8 mouse cellular contexts compared by ENCODE assay signal in genomic region chrX:103447539-103448169, GRCm38 (mm10). TPM values are rescaled to one million over a fixed set of nuclear protein-coding genes. Genes with fewer than 3 reads are reported as not detected.
DNase-seq lines count a peak whose midpoint lies in the region; ATAC-seq lines count a peak whose summit lies in the region.

No protein-coding gene starts in this region.

- no peak overlapping the region for H3K27ac ChIP-seq in hindbrain, embryonic 16.5 days (ENCODE audit: low read depth, low read length)
- no peak overlapping the region for H3K27ac ChIP-seq in limb, embryonic 13.5 days
- H3K27ac ChIP-seq in midbrain, embryonic 11.5 days (ENCODE audit: low read depth, low read length), result no peak overlapping the region
- no peak overlapping the region for H3K27ac ChIP-seq in stomach, embryonic 15.5 days

- peaks cover 14% of the 10 kb centered on the region for H3K27me3 ChIP-seq in hindbrain, embryonic 16.5 days (replicated peaks; ENCODE audit: control insufficient read depth, insufficient read depth, low read length)
- H3K27me3 ChIP-seq in limb, embryonic 13.5 days, result peaks cover 33% of the 10 kb centered on the region
- H3K27me3 ChIP-seq in midbrain, embryonic 11.5 days (ENCODE audit: control insufficient read depth, insufficient read depth, low read length), result peaks cover 29% of the 10 kb centered on the region
- H3K27me3 ChIP-seq in stomach, embryonic 15.5 days (replicated peaks), result peaks cover 9% of the 10 kb centered on the region; the same call in 1 of the 2 replicates

- peak overlapping the region; percentile 44; the same call in 1 of the 2 replicates for H3K9ac ChIP-seq in hindbrain, embryonic 16.5 days (ENCODE audit: low read depth, low read length)
- H3K9ac ChIP-seq in limb, embryonic 13.5 days, result peak overlapping the region; percentile 51
- peak overlapping the region; percentile 30 for H3K9ac ChIP-seq in midbrain, embryonic 11.5 days (ENCODE audit: low read length)
- H3K9ac ChIP-seq in stomach, embryonic 15.5 days, result no peak overlapping the region

- H3K4me1 ChIP-seq in hindbrain, embryonic 16.5 days (ENCODE audit: control insufficient read depth, insufficient read depth, low read depth, low read length), result no peaks in the 10 kb centered on the region
- no peaks in the 10 kb centered on the region for H3K4me1 ChIP-seq in limb, embryonic 13.5 days
- no peaks in the 10 kb centered on the region for H3K4me1 ChIP-seq in midbrain, embryonic 11.5 days (ENCODE audit: control insufficient read depth, insufficient read depth, low read length)
- H3K4me1 ChIP-seq in stomach, embryonic 15.5 days, result no peaks in the 10 kb centered on the region

- peak overlapping the region; percentile 42 for H3K4me3 ChIP-seq in hindbrain, embryonic 16.5 days (ENCODE audit: low read length)
- H3K4me3 ChIP-seq in limb, embryonic 13.5 days, result peak overlapping the region; percentile 45
- peak overlapping the region; percentile 28 for H3K4me3 ChIP-seq in midbrain, embryonic 11.5 days (ENCODE audit: low read depth, low read length)
- H3K4me3 ChIP-seq in stomach, embryonic 15.5 days (replicated peaks), result peak overlapping the region; percentile 36

- DNase-seq in Muller cell, postnatal 12 days (ENCODE audit: inconsistent ontology term), result peak; percentile 17
- DNase-seq in c-Kit-positive CD71-positive TER-119-negative erythroid progenitor cells, embryonic 14.5 days (ENCODE audit: low read depth), result peak; percentile 36
- peak; percentile 91 for DNase-seq in midbrain, embryonic 11.5 days (ENCODE audit: low spot score, missing footprints)
- DNase-seq in gastrocnemius, postnatal 25 days, result no peak

- ATAC-seq in erythroid progenitor cell, adult 5-6 weeks (replicated peaks; ENCODE audit: low FRiP score, poor library complexity, severe bottlenecking), result peak; percentile 72
- peak; percentile 68 for ATAC-seq in hindbrain, embryonic 16.5 days
- ATAC-seq in limb, embryonic 13.5 days (ENCODE audit: low FRiP score, low read depth), result peak; percentile 19; the same call in 1 of the 2 replicates
- no peak for ATAC-seq in midbrain, embryonic 11.5 days (ENCODE audit: low FRiP score)
- ATAC-seq in stomach, embryonic 15.5 days (ENCODE audit: insufficient read depth, low FRiP score, low read depth), result no peak; the same call in 1 of the 2 replicates

- 7% methylated on average over 32 of the region's 34 CpGs for WGBS in hindbrain, embryonic 16.5 days
- WGBS in limb, embryonic 13.5 days, result 8% methylated on average over 34 of the region's 34 CpGs
- 8% methylated on average over 34 of the region's 34 CpGs for WGBS in midbrain, embryonic 11.5 days
- 5% methylated on average over 34 of the region's 34 CpGs for WGBS in stomach, embryonic 15.5 days

- no peaks in the 10 kb centered on the region for H3K9me3 ChIP-seq in hindbrain, embryonic 16.5 days (ENCODE audit: control insufficient read depth, low read length)
- no peaks in the 10 kb centered on the region for H3K9me3 ChIP-seq in limb, embryonic 13.5 days
- no peaks in the 10 kb centered on the region for H3K9me3 ChIP-seq in midbrain, embryonic 11.5 days (ENCODE audit: control insufficient read depth, low read length)
- no peaks in the 10 kb centered on the region for H3K9me3 ChIP-seq in stomach, embryonic 15.5 days

- H3K36me3 ChIP-seq in hindbrain, embryonic 16.5 days (ENCODE audit: control insufficient read depth, insufficient read depth, low read length), result no peaks in the 10 kb centered on the region
- H3K36me3 ChIP-seq in limb, embryonic 13.5 days, result no peaks in the 10 kb centered on the region
- H3K36me3 ChIP-seq in midbrain, embryonic 11.5 days (ENCODE audit: control insufficient read depth, insufficient read depth, low read length), result no peaks in the 10 kb centered on the region
- no peaks in the 10 kb centered on the region for H3K36me3 ChIP-seq in stomach, embryonic 15.5 days

- peak overlapping the region; percentile 85 for H3K4me2 ChIP-seq in hindbrain, embryonic 16.5 days (ENCODE audit: low read length)
- H3K4me2 ChIP-seq in limb, embryonic 13.5 days (replicated peaks), result peak overlapping the region; percentile 78
- peak overlapping the region; percentile 62 for H3K4me2 ChIP-seq in midbrain, embryonic 11.5 days
- peak overlapping the region; percentile 73 for H3K4me2 ChIP-seq in stomach, embryonic 15.5 days

RNA-seq across cellular contexts. Expression of gene Gm26992, which starts 25.8 kb away (rescaled TPM):
- total RNA-seq in erythroid progenitor cell, adult 5-6 weeks (2015; ENCODE audit: low replicate concordance), result not detected in 2 replicates
- not detected in 2 replicates for total RNA-seq in erythroid progenitor cell, adult 5-6 weeks (2017; ENCODE audit: low replicate concordance)
- polyA plus RNA-seq in hindbrain, embryonic 16.5 days (2015; fragmentation: Nextera tagmentation; extraction: Ambion mirVana), result not detected in 2 replicates
- not detected in 2 replicates for polyA plus RNA-seq in limb, embryonic 13.5 days (2015; fragmentation: Nextera tagmentation; extraction: Ambion mirVana)
- polyA plus RNA-seq in midbrain, embryonic 11.5 days (2014; fragmentation: Nextera tagmentation; extraction: Ambion mirVana), result not detected in 2 replicates
- not detected in 2 replicates for polyA plus RNA-seq in stomach, embryonic 15.5 days (2015; fragmentation: Nextera tagmentation; extraction: Ambion mirVana)
- not detected for total RNA-seq in gastrocnemius, postnatal 25 days (2021)

RNA-seq across cellular contexts. Expression of gene Tsx, which starts 33.4 kb away (rescaled TPM):
- not detected in 2 replicates for total RNA-seq in erythroid progenitor cell, adult 5-6 weeks (2015; ENCODE audit: low replicate concordance)
- not detected in 2 replicates for total RNA-seq in erythroid progenitor cell, adult 5-6 weeks (2017; ENCODE audit: low replicate concordance)
- 0.20 TPM in 2 replicates for polyA plus RNA-seq in hindbrain, embryonic 16.5 days (2015; fragmentation: Nextera tagmentation; extraction: Ambion mirVana)
- 0.56 and 0.61 TPM in 2 replicates for polyA plus RNA-seq in limb, embryonic 13.5 days (2015; fragmentation: Nextera tagmentation; extraction: Ambion mirVana)
- 0.29 and 0.34 TPM in 2 replicates for polyA plus RNA-seq in midbrain, embryonic 11.5 days (2014; fragmentation: Nextera tagmentation; extraction: Ambion mirVana)
- polyA plus RNA-seq in stomach, embryonic 15.5 days (2015; fragmentation: Nextera tagmentation; extraction: Ambion mirVana), result 0.17 and 0.34 TPM in 2 replicates
- not detected for total RNA-seq in gastrocnemius, postnatal 25 days (2021)

Comparison
In these comparisons a context has a peak if more than half of its experiments do, and no peak if none do; other contexts are left out.
1. ATAC-seq: peak in erythroid progenitor cell, adult 5-6 weeks (single experiment), hindbrain, embryonic 16.5 days (single experiment) and limb, embryonic 13.5 days (single experiment); none in midbrain, embryonic 11.5 days (single experiment) and stomach, embryonic 15.5 days (single experiment).
2. Peak in every context shown above with its lines, with median percentiles within 50 percentile points of each other: H3K4me2 ChIP-seq and H3K4me3 ChIP-seq.